Mouse (Mus musculus): ENCODE results near the gene Sorl1. TPM values are rescaled to one million over a fixed set of nuclear protein-coding genes. Genes with fewer than 3 reads are reported as not detected.

Gene Sorl1
- polyA plus RNA-seq, 1 experiment from 2014 or later: 9.1 TPM

GRCm38 (mm10) chr9:42100618-42101210, 23.4 kb downstream of the Sorl1 start:
- H3K9me3 ChIP-seq (replicated peaks): no peaks in the 10 kb centered on the region
- H3K27ac ChIP-seq: no peak overlapping the region
- H3K9ac ChIP-seq: no peak overlapping the region
- no peak for ATAC-seq (replicated peaks; ENCODE audit: low FRiP score)
- no peak overlapping the region for H3K4me2 ChIP-seq
- no peak overlapping the region for H3K4me3 ChIP-seq (replicated peaks)
- H3K27me3 ChIP-seq: no peaks in the 10 kb centered on the region
- no peaks in the 10 kb centered on the region for H3K36me3 ChIP-seq
- H3K4me1 ChIP-seq: 0 out of 2 replicates have a peak, but pooled peaks cover 5% of the 10 kb centered on the region
- 63% methylated on average over 9 of the region's 9 CpGs for WGBS

GRCm38 (mm10) chr9:42098474-42099121, 25.5 kb downstream of the Sorl1 start:
- Histone ChIP-seq H3K4me3 (replicated peaks) (no peak overlapping the region), H3K27me3 (no peaks in the 10 kb centered on the region), H3K9me3 (replicated peaks) (no peaks in the 10 kb centered on the region), H3K9ac (no peak overlapping the region), H3K4me1 (0 out of 2 replicates have a peak, but pooled peaks cover 16% of the 10 kb centered on the region), H3K27ac (peak overlapping the region; percentile 28; the same call in 1 of the 2 replicates), H3K36me3 (no peaks in the 10 kb centered on the region), H3K4me2 (no peak overlapping the region)
- no peak for ATAC-seq (replicated peaks; ENCODE audit: low FRiP score)
- WGBS: 71% methylated on average over 5 of the region's 5 CpGs

- 85% methylated on average over 8 of the region's 8 CpGs for WGBS
Observed at GRCm38 (mm10) chr9:42097731-42098473, 26.2 kb downstream of the Sorl1 start.

GRCm38 (mm10) chr9:42097006-42097730, 26.9 kb downstream of the Sorl1 start:
- H3K27ac ChIP-seq: no peak overlapping the region
- 91% methylated on average over 7 of the region's 7 CpGs for WGBS

More at GRCm38 (mm10) chr9:42097731-42098473, 26.2 kb downstream of the Sorl1 start:
- Histone ChIP-seq H3K27ac (no peak overlapping the region), H3K36me3 (no peaks in the 10 kb centered on the region), H3K27me3 (no peaks in the 10 kb centered on the region), H3K9me3 (replicated peaks) (no peaks in the 10 kb centered on the region), H3K4me3 (replicated peaks) (no peak overlapping the region), H3K9ac (no peak overlapping the region), H3K4me1 (0 out of 2 replicates have a peak, but pooled peaks cover 17% of the 10 kb centered on the region), H3K4me2 (no peak overlapping the region)
- no peak for ATAC-seq (replicated peaks; ENCODE audit: low FRiP score)

GRCm38 (mm10) chr9:42094752-42095151, 29.3 kb downstream of the Sorl1 start:
- H3K9me3 ChIP-seq (replicated peaks): no peaks in the 10 kb centered on the region
- H3K36me3 ChIP-seq: peaks cover 2% of the 10 kb centered on the region; the same call in 1 of the 2 replicates
- H3K27ac ChIP-seq: no peak overlapping the region
- H3K4me1 ChIP-seq: 0 out of 2 replicates have a peak, but pooled peaks cover 14% of the 10 kb centered on the region
- no peak for ATAC-seq (replicated peaks; ENCODE audit: low FRiP score)
- no peak overlapping the region for H3K4me2 ChIP-seq
- 26% methylated on average over 11 of the region's 11 CpGs for WGBS
- H3K9ac ChIP-seq: no peak overlapping the region
- no peaks in the 10 kb centered on the region for H3K27me3 ChIP-seq
- no peak overlapping the region for H3K4me3 ChIP-seq (replicated peaks)

More at GRCm38 (mm10) chr9:42097006-42097730, 26.9 kb downstream of the Sorl1 start:
- ATAC-seq (replicated peaks; ENCODE audit: low FRiP score): no peak
- H3K9ac ChIP-seq: no peak overlapping the region
- no peak overlapping the region for H3K4me3 ChIP-seq (replicated peaks)
- no peaks in the 10 kb centered on the region for H3K27me3 ChIP-seq
- 0 out of 2 replicates have a peak, but pooled peaks cover 20% of the 10 kb centered on the region for H3K4me1 ChIP-seq
- no peaks in the 10 kb centered on the region for H3K9me3 ChIP-seq (replicated peaks)
- no peak overlapping the region for H3K4me2 ChIP-seq
- no peaks in the 10 kb centered on the region for H3K36me3 ChIP-seq

- Histone ChIP-seq H3K36me3 (peaks cover 4% of the 10 kb centered on the region; the same call in 1 of the 2 replicates), H3K9ac (no peak overlapping the region), H3K27ac (no peak overlapping the region), H3K27me3 (no peaks in the 10 kb centered on the region), H3K9me3 (replicated peaks) (no peaks in the 10 kb centered on the region), H3K4me2 (no peak overlapping the region), H3K4me3 (replicated peaks) (no peak overlapping the region), H3K4me1 (0 out of 2 replicates have a peak, but pooled peaks cover 14% of the 10 kb centered on the region)
- ATAC-seq (replicated peaks; ENCODE audit: low FRiP score): no peak
- WGBS: 77% methylated on average over 7 of the region's 7 CpGs
Observed at GRCm38 (mm10) chr9:42094028-42094551, 30.0 kb downstream of the Sorl1 start.

- WGBS: 59% methylated on average over 2 of the region's 2 CpGs
Observed at GRCm38 (mm10) chr9:42092749-42093148, 31.3 kb downstream of the Sorl1 start.

GRCm38 (mm10) chr9:42091561-42091960, 32.5 kb downstream of the Sorl1 start:
- ATAC-seq (replicated peaks; ENCODE audit: low FRiP score): no peak
- no peak overlapping the region for H3K4me2 ChIP-seq
- H3K36me3 ChIP-seq: peaks cover 4% of the 10 kb centered on the region; the same call in 1 of the 2 replicates
- no peak overlapping the region for H3K4me3 ChIP-seq (replicated peaks)
- no peaks in the 10 kb centered on the region for H3K9me3 ChIP-seq (replicated peaks)
- H3K27me3 ChIP-seq: no peaks in the 10 kb centered on the region
- no peak overlapping the region for H3K27ac ChIP-seq
- H3K4me1 ChIP-seq: peaks cover 23% of the 10 kb centered on the region
- no peak overlapping the region for H3K9ac ChIP-seq
- WGBS: 68% methylated on average over 4 of the region's 4 CpGs

More at GRCm38 (mm10) chr9:42092749-42093148, 31.3 kb downstream of the Sorl1 start:
- Histone ChIP-seq H3K4me3 (replicated peaks) (no peak overlapping the region), H3K36me3 (peaks cover 4% of the 10 kb centered on the region; the same call in 1 of the 2 replicates), H3K4me2 (no peak overlapping the region), H3K9me3 (replicated peaks) (no peaks in the 10 kb centered on the region), H3K27me3 (no peaks in the 10 kb centered on the region), H3K9ac (no peak overlapping the region), H3K4me1 (peaks cover 21% of the 10 kb centered on the region), H3K27ac (no peak overlapping the region)
- ATAC-seq (replicated peaks; ENCODE audit: low FRiP score): no peak

GRCm38 (mm10) chr9:42087921-42088320, 36.2 kb downstream of the Sorl1 start:
- no peaks in the 10 kb centered on the region for H3K27me3 ChIP-seq
- peaks cover 12% of the 10 kb centered on the region for H3K4me1 ChIP-seq
- WGBS: 52% methylated on average over 4 of the region's 4 CpGs
- H3K9ac ChIP-seq: no peak overlapping the region
- H3K4me2 ChIP-seq: no peak overlapping the region
- H3K36me3 ChIP-seq: peaks cover 4% of the 10 kb centered on the region; the same call in 1 of the 2 replicates
- H3K9me3 ChIP-seq (replicated peaks): no peaks in the 10 kb centered on the region
- H3K4me3 ChIP-seq (replicated peaks): no peak overlapping the region
- peak; percentile 77; the same call in 1 of the 2 replicates for ATAC-seq (replicated peaks; ENCODE audit: low FRiP score)
- no peak overlapping the region for H3K27ac ChIP-seq

- WGBS: 95% methylated on average over 13 of the region's 13 CpGs
- H3K4me1 ChIP-seq: peaks cover 11% of the 10 kb centered on the region
Observed at GRCm38 (mm10) chr9:42085970-42086369, 38.1 kb downstream of the Sorl1 start.

GRCm38 (mm10) chr9:42083661-42084067, 40.4 kb downstream of the Sorl1 start:
- peaks cover 15% of the 10 kb centered on the region for H3K4me1 ChIP-seq
- H3K27me3 ChIP-seq: no peaks in the 10 kb centered on the region
- no peak overlapping the region for H3K4me3 ChIP-seq (replicated peaks)
- 86% methylated on average over 4 of the region's 4 CpGs for WGBS
- no peak overlapping the region for H3K9ac ChIP-seq
- no peak for ATAC-seq (replicated peaks; ENCODE audit: low FRiP score)
- H3K27ac ChIP-seq: no peak overlapping the region
- H3K9me3 ChIP-seq (replicated peaks): no peaks in the 10 kb centered on the region
- no peaks in the 10 kb centered on the region for H3K36me3 ChIP-seq
- no peak overlapping the region for H3K4me2 ChIP-seq

More at GRCm38 (mm10) chr9:42085970-42086369, 38.1 kb downstream of the Sorl1 start:
- Histone ChIP-seq H3K27ac (no peak overlapping the region), H3K9ac (no peak overlapping the region), H3K4me3 (replicated peaks) (no peak overlapping the region), H3K36me3 (peaks cover 4% of the 10 kb centered on the region; the same call in 1 of the 2 replicates), H3K4me2 (no peak overlapping the region), H3K9me3 (replicated peaks) (no peaks in the 10 kb centered on the region), H3K27me3 (no peaks in the 10 kb centered on the region)
- no peak for ATAC-seq (replicated peaks; ENCODE audit: low FRiP score)
